Mouse (Mus musculus) kidney, postnatal 4 days (tissue): ENCODE results near the gene Tmc5.

Source experiments
- DNase-seq, 2 experiments: peaks; one replicate each; pipeline ENCODE4 v3.0.0; 2021; ENCODE audit warnings: mixed read lengths in 2 of 2

Tmc5 gene

GRCm38 (mm10) chr7:118597201-118597600 is at the start of gene Tmc5:
Gene Tmc5, plus strand, starts transcription at chr7:118597297.
- DNase-seq = peak; percentile 17 to 30

GRCm38 (mm10) chr7:118547451-118547850 is 49.6 kb upstream of the Tmc5 start:
- DNase-seq = no peak

GRCm38 (mm10) chr7:118553881-118554280 is 43.2 kb upstream of the Tmc5 start:
- no peak for DNase-seq

GRCm38 (mm10) chr7:118554290-118554689 is 42.8 kb upstream of the Tmc5 start:
- no peak for DNase-seq

- no peak for DNase-seq
These were observed 28.0 kb upstream of the Tmc5 start for GRCm38 (mm10) chr7:118569121-118569543.

- DNase-seq = no peak
These were observed 25.7 kb upstream of the Tmc5 start for GRCm38 (mm10) chr7:118571350-118571749.

- no peak for DNase-seq
These were observed 25.1 kb upstream of the Tmc5 start for GRCm38 (mm10) chr7:118572039-118572438.

GRCm38 (mm10) chr7:118578269-118578668 is 18.8 kb upstream of the Tmc5 start:
- no peak for DNase-seq

- DNase-seq = no peak
These were observed 17.2 kb upstream of the Tmc5 start for GRCm38 (mm10) chr7:118579938-118580337.

GRCm38 (mm10) chr7:118583821-118584220 is 13.3 kb upstream of the Tmc5 start:
- no peak for DNase-seq

- peak; percentile 80 to 82 for DNase-seq
These were observed 12.7 kb upstream of the Tmc5 start, which contains the start of gene Tmc7 for GRCm38 (mm10) chr7:118584257-118584907. Gene Tmc7, minus strand, starts transcription at chr7:118584736.

- no peak for DNase-seq
These were observed 12.2 kb upstream of the Tmc5 start for GRCm38 (mm10) chr7:118584926-118585325.

GRCm38 (mm10) chr7:118585856-118586255 is 11.2 kb upstream of the Tmc5 start:
- no peak for DNase-seq

- DNase-seq = no peak
These were observed 6.3 kb upstream of the Tmc5 start for GRCm38 (mm10) chr7:118590726-118591305.

GRCm38 (mm10) chr7:118592146-118592545 is 5.0 kb upstream of the Tmc5 start:
- no peak for DNase-seq

GRCm38 (mm10) chr7:118593567-118594407 is 3.3 kb upstream of the Tmc5 start:
- peak; percentile 59 to 77 for DNase-seq

- DNase-seq = no peak
These were observed 2.5 kb upstream of the Tmc5 start for GRCm38 (mm10) chr7:118594611-118595010.

GRCm38 (mm10) chr7:118595228-118595627 is 1.9 kb upstream of the Tmc5 start:
- peak; percentile 97 to 98 for DNase-seq

- DNase-seq = no peak
These were observed 826 bp upstream of the Tmc5 start for GRCm38 (mm10) chr7:118596271-118596670.

- DNase-seq = no peak
These were observed 3.0 kb downstream of the Tmc5 start for GRCm38 (mm10) chr7:118599954-118600631.

- no peak for DNase-seq
These were observed 7.7 kb downstream of the Tmc5 start for GRCm38 (mm10) chr7:118604842-118605241.

GRCm38 (mm10) chr7:118609815-118610214 is 12.7 kb downstream of the Tmc5 start:
- DNase-seq = no peak

GRCm38 (mm10) chr7:118610721-118611120 is 13.6 kb downstream of the Tmc5 start:
- DNase-seq = no peak
